Mouse (Mus musculus) splenic B cell, adult 2 months (primary cell): ENCODE measurements around the gene Ly75.

ENCODE experiments used
- DNase-seq: peaks from one replicate; pipeline ENCODE4 v3.0.0-alpha.2; 2011; ENCODE audit warnings: low read depth, low spot score
- H3K27me3 ChIP-seq: 2 replicates; pipeline ENCODE4 v1.6.1; 2012; ENCODE audit warnings: mild to moderate bottlenecking, low read length, moderate library complexity, mixed read lengths; ENCODE audit not compliant: control insufficient read depth, poor library complexity, insufficient read depth, severe bottlenecking
- H3K36me3 ChIP-seq: 2 replicates; pipeline ENCODE4 v1.6.1; 2012; ENCODE audit warnings: mild to moderate bottlenecking, low read length, moderate library complexity, mixed read lengths; ENCODE audit not compliant: control insufficient read depth, poor library complexity, insufficient read depth, severe bottlenecking

The Ly75 gene

DNA sequence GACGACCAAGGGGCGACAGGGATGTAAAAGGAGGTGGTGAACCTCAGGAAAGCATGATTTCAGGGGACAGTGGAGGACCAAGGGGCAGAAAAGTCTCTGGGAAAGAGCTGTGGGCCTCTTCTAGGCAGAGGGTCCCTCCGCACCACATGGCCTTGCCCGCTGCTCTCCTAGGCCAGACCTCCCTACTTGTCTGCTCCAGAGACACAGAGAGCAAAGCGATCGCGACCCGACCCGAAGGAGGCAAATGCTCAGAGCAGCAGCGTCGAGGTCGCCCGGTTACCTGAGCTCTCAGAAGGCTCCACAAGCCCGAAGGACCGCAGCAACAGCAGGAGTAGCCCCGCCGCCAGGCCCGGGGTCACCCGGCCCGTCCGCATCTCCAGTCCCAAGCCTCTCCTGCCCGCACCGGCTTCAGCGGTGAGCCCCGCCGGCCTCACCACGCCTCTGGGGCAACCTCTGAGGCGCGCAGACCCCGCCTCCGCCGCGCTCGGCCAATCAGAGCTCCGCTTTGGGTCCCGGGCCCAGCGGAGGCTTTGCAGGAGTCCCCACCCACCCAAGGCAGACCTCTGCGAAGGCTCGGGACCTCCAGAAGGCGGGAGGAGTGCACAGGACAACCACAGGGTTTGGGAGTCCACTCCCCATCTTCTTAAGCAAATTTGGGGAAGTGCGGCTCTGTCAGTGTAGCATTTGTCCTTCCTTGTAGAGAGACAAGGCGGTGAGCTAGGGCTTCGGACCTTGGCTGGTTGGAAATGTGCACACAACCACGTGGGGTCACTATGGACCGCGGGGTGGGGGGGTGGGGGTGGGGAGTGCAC is at the start of gene Ly75:
Gene Ly75 (minus strand): TSS at position 446 of the 812 bp plus-strand sequence.
- H3K36me3 ChIP-seq: no peaks in the 10 kb centered on the region
- H3K27me3 ChIP-seq: no peaks in the 10 kb centered on the region
- DNase-seq: peak; percentile 85

DNA sequence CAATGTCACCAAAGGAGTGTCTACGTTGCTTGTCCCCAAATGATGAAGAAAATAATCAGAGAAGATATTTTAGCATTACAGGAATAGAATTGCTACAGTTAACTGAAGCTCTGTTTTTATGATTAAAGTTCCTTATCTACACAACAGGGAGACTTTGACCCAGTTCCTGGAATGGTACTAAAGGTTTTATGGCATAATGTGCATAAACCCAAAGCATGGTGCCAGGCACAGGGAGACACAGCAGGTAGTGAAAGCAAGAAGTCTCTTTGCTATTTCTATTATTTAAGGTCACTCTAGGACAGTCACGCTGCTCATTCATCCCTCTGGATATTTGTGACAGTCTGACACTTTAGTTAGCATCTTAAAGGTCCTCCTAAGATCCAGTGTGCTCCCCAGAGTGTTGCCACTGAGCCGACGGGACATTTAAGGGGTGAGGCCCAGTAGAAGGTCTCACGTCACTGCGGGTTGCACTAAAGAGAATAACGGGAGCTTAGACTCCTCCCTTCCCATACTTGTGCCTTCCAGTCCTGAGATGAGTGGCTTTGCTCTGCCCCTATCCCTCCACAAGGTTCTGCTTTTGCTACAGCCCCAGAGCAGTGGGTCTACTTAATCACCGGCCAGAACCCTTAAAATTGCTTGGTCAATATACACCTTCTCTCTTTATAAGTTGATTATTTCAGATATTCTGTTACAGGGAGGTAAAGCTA is 47.4 kb upstream of the Ly75 start:
- DNase-seq: no peak
- no peaks in the 10 kb centered on the region for H3K36me3 ChIP-seq
- H3K27me3 ChIP-seq: no peaks in the 10 kb centered on the region

DNA sequence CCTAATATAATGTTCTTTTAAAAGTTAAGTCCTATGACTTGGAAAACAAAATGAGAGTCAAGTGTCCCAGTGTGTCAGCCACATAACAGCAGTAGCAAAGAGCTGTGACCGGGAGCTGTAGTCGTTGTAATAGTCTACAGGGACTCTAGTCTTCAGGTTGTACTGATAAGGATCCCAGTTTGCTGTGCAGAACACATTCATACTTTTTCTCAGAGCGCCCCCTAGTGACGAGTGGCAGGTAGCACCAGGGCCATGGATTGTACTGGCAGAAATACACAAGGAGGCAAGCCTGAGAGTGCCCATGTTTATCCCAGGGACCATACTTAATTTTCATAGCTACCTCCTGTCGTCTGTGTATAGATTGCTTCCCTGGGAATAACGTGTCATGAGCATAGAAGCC is 35.0 kb upstream of the Ly75 start:
- peak; percentile 72 for DNase-seq
- Histone ChIP-seq H3K27me3 (no peaks in the 10 kb centered on the region), H3K36me3 (no peaks in the 10 kb centered on the region)

DNA sequence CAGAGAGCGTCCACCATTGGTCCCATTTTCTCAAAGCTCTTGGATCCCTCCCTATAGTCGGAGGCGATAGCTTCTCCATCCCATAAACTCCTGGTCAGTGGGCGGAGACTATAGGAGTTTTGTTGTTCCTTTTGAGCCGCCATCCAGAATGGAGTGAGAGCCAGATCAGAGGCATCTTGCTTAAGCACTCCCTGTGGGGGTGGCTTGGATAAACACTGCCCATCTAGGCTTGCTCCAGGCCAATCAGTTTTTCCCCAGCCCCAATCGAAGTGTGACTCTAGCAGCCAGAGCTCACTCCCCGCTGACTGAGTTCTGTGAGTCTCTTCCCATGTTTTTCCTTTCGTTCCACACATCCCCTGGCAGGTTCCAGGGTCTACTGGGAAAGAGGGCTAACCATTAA is 31.2 kb upstream of the Ly75 start:
- Histone ChIP-seq H3K36me3 (no peaks in the 10 kb centered on the region), H3K27me3 (no peaks in the 10 kb centered on the region)
- DNase-seq: no peak

DNA sequence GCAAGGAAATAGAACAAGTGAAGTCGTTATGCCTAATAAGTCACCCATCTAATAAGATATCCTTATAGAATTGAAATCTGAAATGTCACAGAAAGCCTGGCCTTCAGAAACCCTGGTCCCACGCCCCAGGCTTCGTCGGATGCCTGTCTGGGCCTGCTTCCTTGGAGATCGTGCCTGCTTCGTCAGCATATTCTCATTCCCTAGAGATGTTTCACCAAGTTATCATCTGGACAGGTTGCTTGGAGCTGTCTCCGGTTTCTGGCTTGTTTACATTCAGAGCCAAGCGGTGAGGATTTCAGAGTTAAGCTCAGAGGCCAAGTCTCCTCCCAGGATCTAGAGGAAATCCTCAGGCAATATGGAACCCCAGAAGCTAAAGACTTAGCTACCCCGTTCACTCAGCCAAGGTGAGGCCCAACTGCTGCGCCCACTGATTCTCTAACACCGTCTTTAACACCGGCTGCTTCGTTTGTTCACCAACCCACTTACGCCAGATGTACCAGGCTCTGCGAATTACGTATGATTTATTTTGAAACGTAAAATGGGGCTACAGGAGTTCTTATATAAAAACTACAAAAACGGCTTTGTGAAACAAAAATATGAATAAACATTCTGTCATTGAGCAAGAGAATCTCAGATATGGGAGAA is 30.0 kb upstream of the Ly75 start:
- Histone ChIP-seq H3K27me3 (no peaks in the 10 kb centered on the region), H3K36me3 (no peaks in the 10 kb centered on the region)
- no peak for DNase-seq

DNA sequence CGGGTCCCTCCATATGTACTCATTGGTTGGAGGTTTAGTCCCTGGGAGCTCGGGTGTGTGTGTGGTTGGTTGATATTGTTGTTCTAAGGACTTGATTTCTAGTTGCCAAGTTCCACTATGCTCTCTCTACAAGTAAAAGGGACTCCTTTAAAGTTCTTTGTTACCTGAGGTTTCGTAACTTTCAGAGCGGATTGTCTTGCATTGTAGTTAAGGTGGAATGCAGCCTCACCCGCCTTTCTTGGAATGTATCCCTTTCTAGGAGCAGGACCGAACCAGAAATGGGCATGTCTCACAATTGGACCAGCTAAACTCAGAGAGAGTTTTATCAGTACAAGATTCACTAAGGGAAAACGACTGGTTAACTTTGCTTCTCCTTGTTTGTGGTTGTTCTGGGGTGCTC is 28.1 kb upstream of the Ly75 start:
- H3K36me3 ChIP-seq: no peaks in the 10 kb centered on the region
- DNase-seq: no peak
- no peaks in the 10 kb centered on the region; the same call in 1 of the 2 replicates for H3K27me3 ChIP-seq

DNA sequence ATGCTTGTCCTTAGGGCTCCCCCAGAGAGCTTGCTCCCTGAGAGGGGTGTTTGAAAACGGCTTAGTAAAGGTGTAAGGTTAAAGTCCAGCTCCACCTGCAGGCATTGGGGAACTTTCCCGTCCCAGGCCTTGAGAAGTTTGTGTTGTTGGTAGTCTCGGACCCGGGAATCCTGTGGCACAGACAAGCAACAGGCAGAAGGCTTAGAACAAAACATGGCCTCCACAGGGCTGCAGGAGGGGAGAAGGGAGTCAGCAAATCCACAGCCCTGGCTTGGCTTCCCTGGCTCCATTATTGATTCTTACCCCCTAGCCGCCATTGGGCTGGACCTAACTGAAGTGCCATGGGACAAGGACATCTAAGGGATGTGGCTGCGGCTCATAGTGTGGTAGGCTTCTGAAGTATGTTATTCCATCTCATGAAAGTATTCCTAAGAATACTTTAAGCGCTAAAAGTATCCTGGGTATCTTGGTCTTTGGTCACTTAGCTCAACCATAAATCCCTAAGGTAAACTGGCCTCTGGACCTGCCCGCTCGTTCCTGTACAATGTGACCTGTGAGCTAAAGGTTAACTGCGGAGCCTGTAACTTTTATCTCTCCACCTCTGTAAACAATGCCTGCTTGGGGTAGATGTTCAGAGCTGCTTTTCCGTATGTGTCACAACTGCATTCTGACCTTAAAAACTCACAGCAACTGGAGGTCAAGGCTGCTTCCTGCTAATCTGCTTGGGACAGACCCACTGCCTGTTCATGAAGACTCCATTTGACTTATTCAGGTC is 27.1 kb upstream of the Ly75 start:
- Histone ChIP-seq H3K27me3 (no peaks in the 10 kb centered on the region; the same call in 1 of the 2 replicates), H3K36me3 (no peaks in the 10 kb centered on the region)
- DNase-seq: no peak

DNA sequence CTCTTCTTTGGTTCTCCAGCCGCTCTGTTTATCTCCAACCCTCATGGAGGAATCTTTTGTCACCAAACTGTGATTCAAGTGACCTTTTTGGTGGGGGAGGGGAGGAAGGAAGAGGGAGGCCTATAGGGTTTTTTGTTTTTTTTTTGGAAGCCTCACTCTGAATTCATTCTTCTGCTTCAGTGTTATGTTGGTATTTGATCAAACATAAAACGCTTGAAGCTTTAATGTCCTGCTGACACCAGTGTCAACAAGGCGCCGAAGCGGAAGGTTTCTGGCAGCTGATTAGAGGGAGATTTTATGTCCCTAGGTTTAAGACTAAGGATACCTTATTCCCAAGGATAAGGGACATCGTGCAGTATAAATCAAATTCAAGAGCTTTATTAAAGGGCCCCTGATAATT is 26.1 kb upstream of the Ly75 start:
- no peaks in the 10 kb centered on the region; the same call in 1 of the 2 replicates for H3K27me3 ChIP-seq
- no peak for DNase-seq
- H3K36me3 ChIP-seq: no peaks in the 10 kb centered on the region

DNA sequence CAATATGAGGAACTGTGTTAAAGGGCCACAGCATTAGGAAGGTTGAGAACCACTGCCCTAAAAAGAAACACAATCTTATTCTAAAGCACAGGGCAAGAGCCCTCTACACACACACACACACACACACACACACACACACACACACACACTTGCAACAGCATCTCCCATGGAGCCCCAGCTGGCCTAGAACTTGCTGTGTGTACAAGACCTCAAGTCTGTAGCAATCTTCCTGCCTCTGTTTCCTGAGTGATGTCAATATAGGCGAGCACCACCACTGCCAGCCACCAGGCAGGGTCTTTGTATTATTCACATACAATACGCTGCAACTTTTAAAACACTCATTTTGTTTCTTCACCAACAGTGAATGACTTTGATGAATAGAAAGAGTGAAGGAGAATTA is 24.3 kb upstream of the Ly75 start:
- Histone ChIP-seq H3K27me3 (no peaks in the 10 kb centered on the region; the same call in 1 of the 2 replicates), H3K36me3 (no peaks in the 10 kb centered on the region)
- DNase-seq: no peak

DNA sequence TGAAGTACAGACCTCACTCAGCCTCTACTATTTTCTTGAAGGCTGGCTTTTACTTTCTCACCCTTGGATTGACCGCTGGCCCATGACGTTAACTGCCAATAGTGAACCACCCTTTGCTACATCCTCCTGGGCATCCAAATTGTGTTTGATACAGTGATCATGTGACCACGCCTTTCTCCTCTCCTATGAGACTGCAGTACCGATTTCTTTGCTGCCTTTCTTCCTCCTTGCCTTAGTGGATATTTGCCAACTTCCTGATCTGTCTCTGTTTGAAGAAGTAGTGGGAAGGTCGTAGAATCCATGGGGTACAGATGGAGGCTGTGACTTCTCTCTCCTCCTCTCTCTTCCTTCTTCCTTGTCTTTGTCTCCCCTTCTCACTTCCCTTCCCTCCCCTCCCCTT is 22.3 kb upstream of the Ly75 start:
- DNase-seq: no peak
- H3K27me3 ChIP-seq: no peaks in the 10 kb centered on the region; the same call in 1 of the 2 replicates
- H3K36me3 ChIP-seq: no peaks in the 10 kb centered on the region

DNA sequence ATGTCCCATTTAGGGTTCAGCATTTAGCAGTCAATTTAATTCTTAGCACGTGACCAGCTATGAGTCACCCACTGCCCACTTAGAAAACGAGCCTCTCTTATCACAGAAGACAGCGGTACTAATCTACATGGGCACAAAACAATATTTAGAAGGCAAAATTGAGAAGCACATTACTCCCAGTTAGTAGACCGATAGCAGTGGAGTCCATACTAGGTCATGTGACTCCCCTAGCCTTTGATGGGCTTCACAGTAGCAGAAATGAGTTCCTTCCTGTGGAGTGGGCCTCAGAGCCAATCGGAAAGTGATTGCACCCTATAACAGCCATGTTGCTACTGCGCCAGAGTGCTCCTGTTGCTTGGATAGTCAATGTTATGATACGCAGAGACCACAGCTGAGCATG is 21.7 kb upstream of the Ly75 start:
- H3K27me3 ChIP-seq: no peaks in the 10 kb centered on the region; the same call in 1 of the 2 replicates

DNA sequence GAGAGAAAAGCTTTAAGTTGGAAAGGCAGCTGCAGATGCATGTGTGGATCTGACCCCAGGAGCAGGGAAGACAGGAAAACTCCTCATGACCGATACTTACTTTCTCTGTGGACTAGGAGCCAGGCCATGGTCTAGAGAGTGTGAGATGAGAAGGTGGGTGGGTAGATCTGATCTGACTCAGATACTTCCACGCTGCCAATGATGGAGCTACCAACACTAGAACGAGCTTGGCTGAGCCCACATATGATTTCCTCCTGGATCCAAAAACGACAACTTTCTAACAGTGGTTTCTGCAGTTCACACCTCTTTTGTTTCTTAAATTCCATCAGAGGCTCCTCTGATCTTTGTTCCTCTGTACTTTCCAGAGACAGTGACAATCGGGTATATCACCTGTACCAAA is 18.6 kb upstream of the Ly75 start:
- no peaks in the 10 kb centered on the region; the same call in 1 of the 2 replicates for H3K27me3 ChIP-seq
- no peaks in the 10 kb centered on the region for H3K36me3 ChIP-seq
- no peak for DNase-seq

More for the DNA sequence above, 21.7 kb upstream of the Ly75 start:
- H3K36me3 ChIP-seq: no peaks in the 10 kb centered on the region
- DNase-seq: no peak

DNA sequence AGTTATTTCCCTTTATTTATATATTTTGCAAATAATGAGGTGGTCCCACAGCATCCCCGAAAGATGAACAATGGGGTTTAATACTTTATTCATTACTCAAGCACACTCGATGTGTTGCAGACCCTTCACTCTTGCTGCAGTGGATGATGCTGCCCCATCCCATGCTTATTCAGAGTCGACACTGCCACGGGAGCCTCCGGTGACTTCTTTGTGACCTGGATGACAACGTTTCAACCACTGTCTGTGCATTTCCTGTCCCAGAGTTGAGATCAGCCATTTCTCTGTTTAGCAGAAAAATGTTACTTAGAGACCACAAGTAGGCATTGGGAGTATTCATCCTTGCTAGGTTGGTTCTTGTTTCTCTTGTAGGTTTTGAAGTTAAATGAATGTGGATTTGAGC is 10.7 kb upstream of the Ly75 start:
- Histone ChIP-seq H3K27me3 (no peaks in the 10 kb centered on the region), H3K36me3 (no peaks in the 10 kb centered on the region)
- no peak for DNase-seq

DNA sequence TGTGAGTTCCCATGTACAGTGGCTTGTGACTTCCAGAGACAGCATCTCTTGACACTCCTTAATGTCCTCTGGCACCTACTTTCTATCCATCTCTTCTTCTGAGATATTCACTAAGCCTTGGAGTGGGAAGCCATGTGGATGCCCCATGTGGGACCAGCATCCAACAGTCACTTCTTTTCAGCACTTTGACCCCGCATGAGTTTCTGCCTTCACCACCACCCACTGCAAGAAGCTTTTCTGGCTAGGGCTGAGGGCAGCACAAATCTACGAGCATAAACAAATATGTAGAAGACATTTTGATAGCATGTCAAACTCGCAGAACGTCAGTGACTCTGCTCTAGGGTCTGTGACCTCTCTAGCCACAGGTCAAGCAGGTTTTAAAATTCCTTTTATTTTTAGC is 9.2 kb upstream of the Ly75 start:
- H3K27me3 ChIP-seq: no peaks in the 10 kb centered on the region
- DNase-seq: no peak
- no peaks in the 10 kb centered on the region for H3K36me3 ChIP-seq
